Mouse (Mus musculus): ENCODE measurements around the gene Gm28374. TPM values are rescaled to one million over a fixed set of nuclear protein-coding genes. Genes with fewer than 3 reads are reported as not detected.
A peak's percentile ranks its signal among the peaks of the same experiment; 100 is the strongest.

The Gm28374 gene
- polyA plus RNA-seq, 1 experiment from 2014 or later = 1.3 TPM

- no peak for ATAC-seq (ENCODE audit: insufficient read depth, low FRiP score)
- no peak overlapping the region for H3K4me2 ChIP-seq (ENCODE audit: low read depth, low read length)
- no peaks in the 10 kb centered on the region for H3K9me3 ChIP-seq (replicated peaks; ENCODE audit: control insufficient read depth, low read length)
- 91% methylated on average over 5 of the region's 5 CpGs for WGBS
- H3K4me1 ChIP-seq (ENCODE audit: control insufficient read depth, insufficient read depth, low read length) = peaks cover 5% of the 10 kb centered on the region
- no peak overlapping the region for H3K9ac ChIP-seq (ENCODE audit: low read length)
- no peaks in the 10 kb centered on the region for H3K27me3 ChIP-seq (ENCODE audit: control insufficient read depth, insufficient read depth, low read length)
- H3K36me3 ChIP-seq (ENCODE audit: control insufficient read depth, insufficient read depth, low read length) = peaks cover 6% of the 10 kb centered on the region; the same call in 1 of the 2 replicates
- H3K4me3 ChIP-seq (replicated peaks; ENCODE audit: low read length) = no peak overlapping the region
- H3K27ac ChIP-seq (ENCODE audit: low read length) = no peak overlapping the region
Observed at GRCm38 (mm10) chr19:6073889-6074288, 8.2 kb downstream of the Gm28374 start.

GRCm38 (mm10) chr19:6071261-6071660 is 10.8 kb downstream of the Gm28374 start:
- Histone ChIP-seq H3K4me3 (replicated peaks; ENCODE audit: low read length) (no peak overlapping the region), H3K9ac (ENCODE audit: low read length) (no peak overlapping the region), H3K27me3 (ENCODE audit: control insufficient read depth, insufficient read depth, low read length) (no peaks in the 10 kb centered on the region), H3K9me3 (replicated peaks; ENCODE audit: control insufficient read depth, low read length) (no peaks in the 10 kb centered on the region), H3K27ac (ENCODE audit: low read length) (no peak overlapping the region), H3K4me2 (ENCODE audit: low read depth, low read length) (no peak overlapping the region), H3K4me1 (ENCODE audit: control insufficient read depth, insufficient read depth, low read length) (peaks cover 17% of the 10 kb centered on the region), H3K36me3 (ENCODE audit: control insufficient read depth, insufficient read depth, low read length) (peaks cover 6% of the 10 kb centered on the region; the same call in 1 of the 2 replicates)
- ATAC-seq (ENCODE audit: insufficient read depth, low FRiP score) = no peak
- WGBS = 92% methylated on average over 19 of the region's 19 CpGs

GRCm38 (mm10) chr19:6070571-6071250 is 11.3 kb downstream of the Gm28374 start:
- H3K4me3 ChIP-seq (replicated peaks; ENCODE audit: low read length) = no peak overlapping the region
- peaks cover 14% of the 10 kb centered on the region for H3K4me1 ChIP-seq (ENCODE audit: control insufficient read depth, insufficient read depth, low read length)
- no peak overlapping the region for H3K9ac ChIP-seq (ENCODE audit: low read length)
- no peak for ATAC-seq (ENCODE audit: insufficient read depth, low FRiP score)
- no peak overlapping the region for H3K4me2 ChIP-seq (ENCODE audit: low read depth, low read length)
- no peak overlapping the region for H3K27ac ChIP-seq (ENCODE audit: low read length)
- no peaks in the 10 kb centered on the region for H3K9me3 ChIP-seq (replicated peaks; ENCODE audit: control insufficient read depth, low read length)
- no peaks in the 10 kb centered on the region for H3K27me3 ChIP-seq (ENCODE audit: control insufficient read depth, insufficient read depth, low read length)
- peaks cover 6% of the 10 kb centered on the region; the same call in 1 of the 2 replicates for H3K36me3 ChIP-seq (ENCODE audit: control insufficient read depth, insufficient read depth, low read length)
- WGBS = 90% methylated on average over 31 of the region's 31 CpGs

GRCm38 (mm10) chr19:6069851-6070250 is 12.2 kb downstream of the Gm28374 start:
- H3K9ac ChIP-seq (ENCODE audit: low read length) = no peak overlapping the region
- WGBS = 86% methylated on average over 10 of the region's 10 CpGs

GRCm38 (mm10) chr19:6068951-6069350 is 13.1 kb downstream of the Gm28374 start:
- H3K27ac ChIP-seq (ENCODE audit: low read length) = no peak overlapping the region
- H3K27me3 ChIP-seq (ENCODE audit: control insufficient read depth, insufficient read depth, low read length) = no peaks in the 10 kb centered on the region
- H3K4me3 ChIP-seq (replicated peaks; ENCODE audit: low read length) = no peak overlapping the region
- ATAC-seq (ENCODE audit: insufficient read depth, low FRiP score) = no peak
- no peak overlapping the region for H3K4me2 ChIP-seq (ENCODE audit: low read depth, low read length)
- H3K9ac ChIP-seq (ENCODE audit: low read length) = no peak overlapping the region
- H3K4me1 ChIP-seq (ENCODE audit: control insufficient read depth, insufficient read depth, low read length) = peaks cover 14% of the 10 kb centered on the region
- 70% methylated on average over 4 of the region's 4 CpGs for WGBS
- peaks cover 6% of the 10 kb centered on the region; the same call in 1 of the 2 replicates for H3K36me3 ChIP-seq (ENCODE audit: control insufficient read depth, insufficient read depth, low read length)
- H3K9me3 ChIP-seq (replicated peaks; ENCODE audit: control insufficient read depth, low read length) = no peaks in the 10 kb centered on the region

More at GRCm38 (mm10) chr19:6069851-6070250, 12.2 kb downstream of the Gm28374 start:
- H3K27ac ChIP-seq (ENCODE audit: low read length) = no peak overlapping the region
- ATAC-seq (ENCODE audit: insufficient read depth, low FRiP score) = no peak
- H3K9me3 ChIP-seq (replicated peaks; ENCODE audit: control insufficient read depth, low read length) = no peaks in the 10 kb centered on the region
- H3K4me3 ChIP-seq (replicated peaks; ENCODE audit: low read length) = no peak overlapping the region
- H3K27me3 ChIP-seq (ENCODE audit: control insufficient read depth, insufficient read depth, low read length) = no peaks in the 10 kb centered on the region
- peaks cover 14% of the 10 kb centered on the region for H3K4me1 ChIP-seq (ENCODE audit: control insufficient read depth, insufficient read depth, low read length)
- H3K36me3 ChIP-seq (ENCODE audit: control insufficient read depth, insufficient read depth, low read length) = peaks cover 6% of the 10 kb centered on the region; the same call in 1 of the 2 replicates
- no peak overlapping the region for H3K4me2 ChIP-seq (ENCODE audit: low read depth, low read length)

GRCm38 (mm10) chr19:6067724-6068415 is 14.2 kb downstream of the Gm28374 start, which contains the start of gene Tm7sf2:
TSS of gene Tm7sf2 (minus strand) at chr19:6068373.
- H3K9me3 ChIP-seq (replicated peaks; ENCODE audit: control insufficient read depth, low read length) = no peaks in the 10 kb centered on the region
- peak; percentile 95 for ATAC-seq (ENCODE audit: insufficient read depth, low FRiP score)
- peak within 1 kb of the TSS; percentile 85 for H3K27ac ChIP-seq (ENCODE audit: low read length)
- peak within 1 kb of the TSS; percentile 74 for H3K9ac ChIP-seq (ENCODE audit: low read length)
- H3K4me2 ChIP-seq (ENCODE audit: low read depth, low read length) = peak within 1 kb of the TSS; percentile 99
- H3K4me1 ChIP-seq (ENCODE audit: control insufficient read depth, insufficient read depth, low read length) = peaks cover 16% of the 10 kb centered on the region
- H3K4me3 ChIP-seq (replicated peaks; ENCODE audit: low read length) = peak within 1 kb of the TSS; percentile 54
- H3K27me3 ChIP-seq (ENCODE audit: control insufficient read depth, insufficient read depth, low read length) = no peaks in the 10 kb centered on the region
- WGBS = 11% methylated on average over 33 of the region's 33 CpGs
- H3K36me3 ChIP-seq (ENCODE audit: control insufficient read depth, insufficient read depth, low read length) = peaks cover 6% of the 10 kb centered on the region; the same call in 1 of the 2 replicates

- no peaks in the 10 kb centered on the region for H3K9me3 ChIP-seq (replicated peaks; ENCODE audit: control insufficient read depth, low read length)
- peak overlapping the region; percentile 54 for H3K4me3 ChIP-seq (replicated peaks; ENCODE audit: low read length)
- ATAC-seq (ENCODE audit: insufficient read depth, low FRiP score) = peak; percentile 44; the same call in 1 of the 2 replicates
- H3K4me2 ChIP-seq (ENCODE audit: low read depth, low read length) = peak overlapping the region; percentile 99
- no peaks in the 10 kb centered on the region for H3K27me3 ChIP-seq (ENCODE audit: control insufficient read depth, insufficient read depth, low read length)
- H3K36me3 ChIP-seq (ENCODE audit: control insufficient read depth, insufficient read depth, low read length) = peaks cover 6% of the 10 kb centered on the region; the same call in 1 of the 2 replicates
- H3K27ac ChIP-seq (ENCODE audit: low read length) = peak overlapping the region; percentile 85
- peak overlapping the region; percentile 74 for H3K9ac ChIP-seq (ENCODE audit: low read length)
- H3K4me1 ChIP-seq (ENCODE audit: control insufficient read depth, insufficient read depth, low read length) = peaks cover 23% of the 10 kb centered on the region
- WGBS = under 1% methylated on average over 30 of the region's 30 CpGs
Observed at GRCm38 (mm10) chr19:6067011-6067723, 14.9 kb downstream of the Gm28374 start.

- Histone ChIP-seq H3K36me3 (ENCODE audit: control insufficient read depth, insufficient read depth, low read length) (peaks cover 6% of the 10 kb centered on the region; the same call in 1 of the 2 replicates), H3K27ac (ENCODE audit: low read length) (peak overlapping the region; percentile 85), H3K4me3 (replicated peaks; ENCODE audit: low read length) (peak overlapping the region; percentile 54)
Observed at GRCm38 (mm10) chr19:6066571-6066970, 15.5 kb downstream of the Gm28374 start.

More at GRCm38 (mm10) chr19:6066571-6066970, 15.5 kb downstream of the Gm28374 start:
- peaks cover 26% of the 10 kb centered on the region for H3K4me1 ChIP-seq (ENCODE audit: control insufficient read depth, insufficient read depth, low read length)
- peak overlapping the region; percentile 74 for H3K9ac ChIP-seq (ENCODE audit: low read length)
- no peak for ATAC-seq (ENCODE audit: insufficient read depth, low FRiP score)
- no peaks in the 10 kb centered on the region for H3K27me3 ChIP-seq (ENCODE audit: control insufficient read depth, insufficient read depth, low read length)
- H3K9me3 ChIP-seq (replicated peaks; ENCODE audit: control insufficient read depth, low read length) = no peaks in the 10 kb centered on the region
- WGBS = 25% methylated on average over 5 of the region's 5 CpGs
- H3K4me2 ChIP-seq (ENCODE audit: low read depth, low read length) = peak overlapping the region; percentile 99
